Mouse (Mus musculus) neural tube, embryonic 14.5 days (tissue): ENCODE measurements at regions not wholly inside any gene's neighbourhood (a gene's known extent, or its start where the extent isn't known, plus 50 kb on each side); places are given as distances from the start of the nearest gene placed in this dataset.

Experiments
- ATAC-seq: fragments of 200-750 bp; cut with Nextera tagmentation; 2 replicates; pipeline ENCODE4 v1.8.0; 2017; ENCODE audit warnings: low read depth, mild to moderate bottlenecking, moderate TSS enrichment, moderate library complexity
- H3K27ac ChIP-seq: fragments of 300-500 bp; sonication (generic); 2 replicates; pipeline ENCODE4 v1.5.1; 2014; ENCODE audit warnings: low read depth, mild to moderate bottlenecking, control low read depth, low read length, moderate library complexity, mixed read lengths
- H3K27me3 ChIP-seq: fragments of 300-500 bp; sonication (generic); 2 replicates; pipeline ENCODE4 v1.6.1; 2014; ENCODE audit warnings: low read length; ENCODE audit not compliant: control insufficient read depth, insufficient read depth
- H3K36me3 ChIP-seq: fragments of 300-500 bp; sonication (generic); 2 replicates; pipeline ENCODE4 v1.6.1; 2014; ENCODE audit warnings: low read length, mixed read lengths; ENCODE audit not compliant: control insufficient read depth, insufficient read depth
- H3K4me1 ChIP-seq: fragments of 300-500 bp; sonication (generic); 2 replicates; pipeline ENCODE4 v1.6.1; 2014; ENCODE audit warnings: low read length; ENCODE audit not compliant: control insufficient read depth, insufficient read depth
- H3K4me2 ChIP-seq: fragments of 300-500 bp; sonication (generic); 2 replicates; pipeline ENCODE4 v1.6.1; 2014; ENCODE audit warnings: mild to moderate bottlenecking, low read depth, low read length, control low read depth
- H3K4me3 ChIP-seq: fragments of 300-500 bp; sonication (generic); 2 replicates; pipeline ENCODE4 v1.5.1; 2014; ENCODE audit warnings: low read depth, low read length, control low read depth, mixed read lengths
- H3K9ac ChIP-seq: fragments of 300-500 bp; sonication (generic); replicated peaks from 2 replicates; pipeline ENCODE4 v1.6.1; 2014; ENCODE audit warnings: low read depth, mild to moderate bottlenecking, control low read depth, low read length, mixed read lengths
- H3K9me3 ChIP-seq: fragments of 300-500 bp; sonication (generic); 2 replicates; pipeline ENCODE4 v1.6.1; 2016; ENCODE audit warnings: low read length; ENCODE audit not compliant: control insufficient read depth
- WGBS: fragments of 180-500 bp; shearing (Covaris S2); extraction: QIAGEN DNeasy Blood & Tissue Kit; methylation state at CpG from one replicate; pipeline ENCODE4 v1.1.7; 2014; 5-methylcytosine and 5-hydroxymethylcytosine counted together

DNA sequence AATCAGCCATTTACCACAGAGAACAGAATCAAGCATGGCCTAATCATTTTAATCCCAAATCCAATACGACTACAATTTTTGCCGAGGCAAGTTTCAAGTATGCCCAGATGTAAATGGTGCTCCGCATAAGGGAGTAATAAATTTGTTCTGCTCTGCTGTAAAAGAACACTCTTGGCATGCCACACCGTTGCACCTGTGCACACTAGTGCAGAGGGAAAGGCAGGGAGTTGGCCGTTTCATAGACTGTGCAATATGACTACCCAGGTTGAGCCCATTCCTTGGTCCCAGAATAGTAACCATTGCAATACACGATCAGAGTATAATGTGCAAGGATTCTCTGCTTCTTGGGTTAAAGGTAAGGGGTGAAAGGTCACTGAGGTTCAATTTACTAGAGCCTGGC, 270.7 kb upstream of the Nrip1 start:
- Histone ChIP-seq H3K4me3 (no peak overlapping the region), H3K27ac (no peak overlapping the region), H3K27me3 (no peaks in the 10 kb centered on the region), H3K4me2 (no peak overlapping the region), H3K36me3 (no peaks in the 10 kb centered on the region), H3K9ac (no peak overlapping the region), H3K9me3 (no peaks in the 10 kb centered on the region), H3K4me1 (no peaks in the 10 kb centered on the region)
- ATAC-seq, result no peak
- 72% methylated on average over 6 of the region's 6 CpGs for WGBS

DNA sequence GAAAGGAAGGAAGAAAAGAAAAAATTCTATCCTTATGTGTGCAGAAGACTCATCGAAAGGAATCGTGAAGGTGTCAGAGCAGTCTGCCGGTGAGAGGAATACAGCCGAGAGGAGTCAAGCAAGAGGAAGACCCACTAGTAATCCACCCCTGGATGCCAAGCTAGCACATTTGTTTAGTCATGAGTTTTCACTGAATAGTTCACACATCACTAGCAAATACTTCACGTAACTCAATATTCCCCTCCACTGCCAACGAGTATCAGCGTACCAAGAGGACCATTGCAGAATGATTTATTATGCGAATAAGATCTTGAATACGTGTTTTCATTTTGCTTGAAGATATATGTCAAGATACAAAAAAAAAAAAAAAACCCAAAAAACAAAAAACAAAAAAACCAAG, 270.2 kb upstream of the Nrip1 start:
- no peaks in the 10 kb centered on the region for H3K4me1 ChIP-seq
- H3K9ac ChIP-seq, result no peak overlapping the region
- WGBS, result 94% methylated on average over 9 of the region's 9 CpGs
- no peak overlapping the region for H3K4me2 ChIP-seq
- no peaks in the 10 kb centered on the region for H3K36me3 ChIP-seq
- no peak overlapping the region for H3K4me3 ChIP-seq
- H3K27ac ChIP-seq, result no peak overlapping the region
- no peak for ATAC-seq
- no peaks in the 10 kb centered on the region for H3K27me3 ChIP-seq
- H3K9me3 ChIP-seq, result no peaks in the 10 kb centered on the region

DNA sequence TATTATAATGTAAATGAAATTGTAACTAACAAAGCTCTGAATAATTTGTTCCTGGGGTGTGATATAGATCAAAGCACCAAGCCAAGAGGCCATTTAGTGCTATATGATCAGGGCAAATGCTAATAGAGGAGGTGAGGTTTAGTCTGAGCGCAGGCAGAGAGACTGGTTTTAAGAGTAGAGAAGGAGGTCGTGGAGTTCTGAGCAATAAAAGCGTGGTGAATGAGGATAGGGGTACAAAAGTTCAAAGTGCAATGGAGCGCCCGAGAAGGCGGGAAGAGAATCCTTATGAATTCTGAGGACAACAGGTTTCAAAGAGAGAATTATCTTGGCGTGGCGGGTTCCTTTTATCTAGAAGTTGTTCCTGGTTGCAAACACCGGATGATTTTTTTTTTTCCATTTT, 261.5 kb upstream of the Nrip1 start:
- 63% methylated on average over 9 of the region's 9 CpGs for WGBS

DNA sequence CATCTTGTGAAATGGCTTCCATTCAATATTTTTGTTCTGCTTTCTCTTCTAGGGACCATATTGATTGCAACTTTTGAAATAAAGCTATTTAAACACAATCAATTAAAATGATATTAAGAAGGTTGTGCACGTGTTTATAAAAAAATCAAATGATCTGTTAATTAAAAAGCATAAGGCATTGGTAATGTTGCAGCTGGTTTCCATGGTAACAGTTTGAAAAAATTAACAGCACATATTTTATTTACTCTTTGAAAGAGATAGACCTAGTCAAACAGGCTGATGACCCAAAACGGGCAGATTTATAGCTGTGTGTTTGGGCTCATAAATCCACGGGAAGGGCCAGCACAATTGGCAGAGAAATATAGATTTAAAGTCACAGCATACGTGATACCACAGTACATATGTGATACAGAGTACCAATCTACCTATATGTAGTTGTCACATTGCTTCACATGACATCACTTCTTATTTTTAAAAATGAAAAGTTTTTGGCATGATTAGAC, 260.6 kb upstream of the Nrip1 start:
- ATAC-seq, result no peak
- H3K36me3 ChIP-seq, result no peaks in the 10 kb centered on the region
- H3K4me3 ChIP-seq, result no peak overlapping the region
- H3K9me3 ChIP-seq, result no peaks in the 10 kb centered on the region
- no peaks in the 10 kb centered on the region for H3K27me3 ChIP-seq
- H3K9ac ChIP-seq, result no peak overlapping the region
- H3K4me1 ChIP-seq, result no peaks in the 10 kb centered on the region
- H3K27ac ChIP-seq, result no peak overlapping the region
- WGBS, result 62% methylated on average over 4 of the region's 4 CpGs
- no peak overlapping the region for H3K4me2 ChIP-seq

More for the DNA sequence above, 261.5 kb upstream of the Nrip1 start:
- Histone ChIP-seq H3K9me3 (no peaks in the 10 kb centered on the region), H3K4me2 (no peak overlapping the region), H3K27me3 (no peaks in the 10 kb centered on the region), H3K36me3 (no peaks in the 10 kb centered on the region), H3K9ac (no peak overlapping the region), H3K4me3 (no peak overlapping the region), H3K27ac (no peak overlapping the region), H3K4me1 (no peaks in the 10 kb centered on the region)
- ATAC-seq, result no peak

DNA sequence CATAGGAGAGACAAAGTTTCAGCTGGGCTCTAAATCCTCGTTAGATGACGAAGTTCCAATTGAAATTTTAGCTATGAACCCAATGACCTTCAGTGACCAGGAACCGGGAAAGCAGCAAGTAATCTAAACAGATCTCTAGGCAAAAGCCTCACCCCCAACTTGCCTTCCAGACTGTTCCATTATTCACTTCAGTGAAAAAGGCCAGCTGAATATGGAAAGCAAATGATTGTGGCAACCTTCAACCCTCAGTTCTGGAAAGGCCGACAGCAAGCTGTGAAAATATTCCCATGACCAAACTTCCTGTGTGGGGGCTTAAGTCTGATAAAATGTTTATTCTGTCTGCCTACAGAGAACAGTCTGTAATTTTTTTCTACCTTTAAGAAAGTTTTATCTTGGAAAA, 252.5 kb upstream of the Nrip1 start:
- 75% methylated on average over 4 of the region's 4 CpGs for WGBS
- H3K9ac ChIP-seq, result no peak overlapping the region
- no peak overlapping the region for H3K4me3 ChIP-seq
- no peaks in the 10 kb centered on the region for H3K36me3 ChIP-seq
- no peak overlapping the region for H3K4me2 ChIP-seq
- no peaks in the 10 kb centered on the region for H3K4me1 ChIP-seq
- no peak for ATAC-seq
- H3K27ac ChIP-seq, result no peak overlapping the region
- H3K27me3 ChIP-seq, result no peaks in the 10 kb centered on the region
- no peaks in the 10 kb centered on the region for H3K9me3 ChIP-seq

DNA sequence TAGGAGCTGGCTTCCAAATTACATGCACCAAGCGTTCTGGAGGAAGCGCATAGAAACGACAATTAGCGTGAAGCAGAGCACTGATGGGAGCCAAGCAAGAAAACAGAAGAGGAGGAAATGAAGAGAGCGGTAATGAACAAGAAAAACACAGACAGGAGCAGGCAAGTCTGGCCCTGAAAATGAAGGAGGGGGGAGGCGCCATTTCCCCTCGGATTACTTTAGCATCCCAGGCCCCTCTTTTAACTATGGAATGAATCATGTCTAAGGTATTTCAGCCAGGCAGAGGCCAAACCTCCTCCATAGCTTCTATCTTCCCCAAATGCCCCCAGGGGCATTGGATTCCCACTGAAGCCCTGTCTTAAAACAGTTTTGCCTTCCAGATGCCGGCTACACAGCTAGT, 248.1 kb upstream of the Nrip1 start:
- Histone ChIP-seq H3K4me2 (no peak overlapping the region), H3K27me3 (no peaks in the 10 kb centered on the region), H3K9ac (no peak overlapping the region), H3K9me3 (no peaks in the 10 kb centered on the region), H3K36me3 (no peaks in the 10 kb centered on the region), H3K4me3 (no peak overlapping the region), H3K4me1 (no peaks in the 10 kb centered on the region), H3K27ac (no peak overlapping the region)
- WGBS, result 47% methylated on average over 8 of the region's 8 CpGs
- no peak for ATAC-seq

DNA sequence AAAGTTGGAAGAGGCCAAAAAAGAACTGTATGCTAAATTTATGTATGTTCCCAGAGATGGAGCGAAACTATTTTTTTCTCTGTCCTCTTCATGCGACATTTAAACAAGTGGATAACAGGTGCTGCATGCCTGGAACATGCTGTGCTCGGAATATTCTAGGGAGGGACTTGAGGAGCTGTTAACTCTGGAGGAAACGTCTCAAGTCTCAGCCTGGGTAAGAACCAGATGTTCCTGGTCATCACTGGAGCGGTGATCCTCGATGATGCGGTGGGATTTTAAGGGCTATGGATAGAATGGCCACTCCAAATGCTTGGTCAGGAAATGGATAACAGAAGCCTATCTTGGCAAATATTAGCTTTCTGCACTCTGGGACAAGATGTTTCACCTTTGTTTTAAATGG, 244.7 kb upstream of the Nrip1 start:
- Histone ChIP-seq H3K9ac (no peak overlapping the region), H3K4me3 (no peak overlapping the region), H3K36me3 (no peaks in the 10 kb centered on the region), H3K4me1 (no peaks in the 10 kb centered on the region), H3K27me3 (no peaks in the 10 kb centered on the region), H3K4me2 (no peak overlapping the region), H3K9me3 (no peaks in the 10 kb centered on the region), H3K27ac (no peak overlapping the region)
- 86% methylated on average over 7 of the region's 7 CpGs for WGBS
- no peak for ATAC-seq

DNA sequence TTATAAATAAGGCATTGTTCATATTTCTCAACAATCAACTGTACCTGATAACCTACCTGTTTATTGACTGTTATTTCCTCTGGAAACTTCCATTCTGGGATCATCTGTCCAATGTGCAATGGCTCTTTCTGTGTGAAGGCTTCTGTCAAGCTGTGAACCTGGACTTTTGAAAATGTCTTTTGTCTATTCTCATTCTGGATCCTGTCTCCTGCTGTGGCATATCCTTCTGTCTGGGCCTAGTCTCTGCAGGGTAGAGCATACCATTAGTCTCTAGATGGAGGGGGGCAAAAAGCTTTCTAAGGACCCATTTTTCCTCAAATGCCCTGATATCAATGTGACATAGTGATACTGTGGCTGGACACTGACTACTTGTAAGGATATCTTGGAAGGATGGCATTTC, 237.4 kb upstream of the Nrip1 start:
- Histone ChIP-seq H3K27me3 (no peaks in the 10 kb centered on the region), H3K4me2 (no peak overlapping the region), H3K9me3 (no peaks in the 10 kb centered on the region), H3K9ac (no peak overlapping the region), H3K36me3 (no peaks in the 10 kb centered on the region), H3K27ac (no peak overlapping the region), H3K4me1 (no peaks in the 10 kb centered on the region), H3K4me3 (no peak overlapping the region)
- no peak for ATAC-seq

DNA sequence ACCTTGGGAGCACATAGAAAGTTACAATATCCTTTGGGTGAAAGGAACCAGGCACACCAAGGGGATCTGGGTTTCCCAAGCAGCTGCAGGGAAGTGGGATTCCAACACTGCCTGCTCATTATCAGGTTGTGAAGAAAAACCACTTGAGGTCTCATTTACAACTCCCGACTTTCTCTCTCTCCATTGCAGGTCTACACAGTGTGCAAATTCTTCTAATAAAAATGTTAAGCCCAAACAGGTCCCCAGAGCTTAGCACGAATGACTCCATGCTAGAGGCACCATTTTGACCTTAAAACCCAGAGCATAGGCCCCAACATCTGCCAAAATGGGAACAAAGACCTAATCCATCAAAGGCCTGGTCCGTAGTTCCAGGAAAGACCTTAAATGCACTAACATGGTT, 231.3 kb upstream of the Nrip1 start:
- Histone ChIP-seq H3K4me1 (no peaks in the 10 kb centered on the region), H3K4me3 (no peak overlapping the region), H3K27ac (no peak overlapping the region), H3K27me3 (no peaks in the 10 kb centered on the region), H3K9me3 (no peaks in the 10 kb centered on the region), H3K36me3 (no peaks in the 10 kb centered on the region), H3K4me2 (no peak overlapping the region), H3K9ac (no peak overlapping the region)
- whole genome bisulfite sequencing, result 77% methylated on average over 3 of the region's 3 CpGs
- no peak for ATAC-seq

DNA sequence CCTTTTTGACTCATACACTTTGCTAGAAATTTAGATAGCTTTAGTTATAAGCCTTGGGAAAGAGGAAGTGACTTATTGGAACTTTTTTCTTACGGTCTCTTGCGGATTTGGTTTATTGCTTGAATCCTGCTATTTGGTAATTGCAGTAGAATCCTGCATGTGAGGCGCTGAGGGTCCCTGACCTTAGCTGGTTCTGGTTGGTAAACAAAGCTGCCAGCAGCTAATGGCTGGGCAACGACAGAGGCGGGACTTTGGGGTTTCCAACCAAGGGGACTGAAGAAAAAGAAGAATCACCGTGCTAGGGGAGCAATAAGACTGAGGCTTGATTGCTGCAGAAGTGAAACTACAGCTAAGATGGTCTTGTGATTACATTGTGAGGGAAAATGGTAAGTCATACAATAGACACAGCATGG, 230.2 kb upstream of the Nrip1 start:
- no peaks in the 10 kb centered on the region for H3K4me1 ChIP-seq
- no peak overlapping the region for H3K4me3 ChIP-seq
- no peaks in the 10 kb centered on the region for H3K36me3 ChIP-seq
- no peak for ATAC-seq
- H3K9ac ChIP-seq, result no peak overlapping the region
- H3K4me2 ChIP-seq, result no peak overlapping the region
- WGBS, result 23% methylated on average over 6 of the region's 6 CpGs
- no peak overlapping the region for H3K27ac ChIP-seq
- no peaks in the 10 kb centered on the region for H3K9me3 ChIP-seq
- H3K27me3 ChIP-seq, result no peaks in the 10 kb centered on the region
